Mouse (Mus musculus) urinary bladder, postnatal 36 days (tissue): ENCODE measurements at regions not wholly inside any gene's neighbourhood (a gene's known extent, or its start where the extent isn't known, plus 50 kb on each side); places are given as distances from the start of the nearest gene placed in this dataset.

ENCODE experiments used
- DNase-seq, 2 experiments: peaks; one replicate each; pipeline ENCODE4 v3.0.0; 2022; ENCODE audit warnings: low spot score in 2 of 2, mixed read lengths in 1 of 2

- DNase-seq: peak in 1 of 2 experiments; percentile 48
Measured at GRCm38 (mm10) chr9:35360139-35361100, 60.5 kb upstream of the Cdon start.

DNA sequence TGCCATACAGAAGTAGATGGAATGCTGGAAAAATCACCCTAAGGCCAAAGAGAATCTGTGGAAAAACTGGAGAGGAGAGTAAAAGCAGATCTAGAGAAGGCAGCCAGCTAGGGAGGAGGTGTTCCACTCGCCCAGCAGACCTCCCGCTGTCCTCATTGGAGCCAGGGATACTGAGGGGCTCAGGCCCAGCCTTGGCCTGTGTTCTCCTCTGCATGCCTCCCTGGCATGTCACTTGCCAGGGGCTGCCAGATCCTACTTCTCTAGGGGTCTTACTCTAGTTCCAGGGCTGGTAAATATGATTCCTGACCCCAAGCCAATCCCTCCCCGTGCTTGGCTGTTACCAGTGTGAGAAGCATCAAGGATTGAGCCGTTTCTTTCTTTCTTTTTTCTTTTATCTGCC, 59.5 kb upstream of the Cdon start:
- DNase-seq: peak in 1 of 2 experiments; percentile 19

- peak in 1 of 2 experiments; percentile 74 for DNase-seq
Measured at GRCm38 (mm10) chr9:35362276-35362675, 58.7 kb upstream of the Cdon start.

- no peak for DNase-seq
Measured at GRCm38 (mm10) chr9:35363079-35363478, 57.8 kb upstream of the Cdon start.

DNA sequence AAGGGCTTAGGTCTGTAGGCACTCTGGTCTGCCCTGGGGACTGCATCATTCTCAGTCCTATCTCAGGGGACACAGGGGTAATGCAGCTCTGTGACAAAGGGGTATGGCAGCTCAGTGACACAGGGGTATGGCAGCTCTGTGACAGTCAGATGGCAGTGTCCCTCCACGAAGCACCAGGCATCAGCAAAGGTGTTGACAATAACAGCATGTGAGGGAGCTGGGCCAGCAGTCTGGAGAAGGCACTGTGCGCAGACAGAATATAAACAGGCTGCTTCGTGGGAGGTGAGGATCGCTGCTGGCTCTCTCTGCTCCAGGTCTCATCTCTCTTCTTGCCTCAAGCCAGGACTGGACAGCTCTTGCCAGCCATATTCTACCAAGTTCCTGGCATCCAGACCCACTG, 57.0 kb upstream of the Cdon start:
- DNase-seq: no peak

- DNase-seq: no peak
Measured at GRCm38 (mm10) chr9:35365975-35366374, 55.0 kb upstream of the Cdon start.

GRCm38 (mm10) chr9:35369063-35369462, 51.9 kb upstream of the Cdon start:
- no peak for DNase-seq

DNA sequence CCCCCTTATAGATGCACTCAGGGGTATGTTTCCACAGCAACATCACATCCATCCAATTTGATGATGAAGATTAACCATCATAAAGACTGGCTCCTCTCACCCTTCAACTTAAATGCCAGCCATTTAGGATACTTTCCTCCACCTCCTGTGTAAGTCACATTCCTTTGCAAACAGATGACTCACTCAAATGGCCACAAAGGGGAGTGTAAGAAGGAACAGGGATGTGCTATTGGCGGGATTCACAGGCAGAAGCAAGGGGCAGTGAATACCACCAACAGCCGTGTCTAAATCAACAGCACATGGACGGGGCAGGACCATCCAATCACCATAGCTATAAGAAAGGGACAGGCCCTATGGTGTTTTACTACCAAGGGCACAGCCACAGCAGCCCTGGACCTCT, 50.9 kb upstream of the Cdon start:
- no peak for DNase-seq

- no peak for DNase-seq
Measured at GRCm38 (mm10) chr9:35370895-35371294, 50.0 kb upstream of the Cdon start.
